Mouse (Mus musculus) kidney, adult 2 months (tissue): ENCODE results near the gene Amz1. TPM values are rescaled to one million over a fixed set of nuclear protein-coding genes. Genes with fewer than 3 reads are reported as not detected.

ENCODE experiments used
- DNase-seq: peaks from one replicate; pipeline ENCODE4 v3.0.0; 2021
- H3K27ac ChIP-seq: fragments of 200-500 bp; 2 replicates; pipeline ENCODE4 v1.5.1; 2012; ENCODE audit warnings: low read depth, low read length, control low read depth, inconsistent platforms; ENCODE audit not compliant: insufficient read depth
- H3K27me3 ChIP-seq: fragments of 200-500 bp; replicated peaks from 2 replicates; pipeline ENCODE4 v1.6.1; 2012; ENCODE audit warnings: mild to moderate bottlenecking, moderate library complexity, low read length, inconsistent platforms; ENCODE audit not compliant: control insufficient read depth, insufficient read depth
- H3K36me3 ChIP-seq: fragments of 200-500 bp; 2 replicates; pipeline ENCODE4 v1.6.1; 2012; ENCODE audit warnings: mild to moderate bottlenecking, moderate library complexity, low read length, inconsistent platforms; ENCODE audit not compliant: control insufficient read depth, insufficient read depth
- H3K4me1 ChIP-seq: fragments of 200-500 bp; 2 replicates; pipeline ENCODE4 v1.6.1; 2011; ENCODE audit warnings: low read length; ENCODE audit not compliant: control insufficient read depth, insufficient read depth
- H3K4me3 ChIP-seq: fragments of 200-500 bp; 2 replicates; pipeline ENCODE4 v1.5.1; 2011; ENCODE audit warnings: mild to moderate bottlenecking, low read depth, low read length, control low read depth; ENCODE audit not compliant: insufficient read depth
- CTCF ChIP-seq: fragments of 200-500 bp; conservative IDR thresholded peaks from 2 replicates; pipeline ENCODE4 v1.5.1; 2011; ENCODE audit warnings: low read depth, mild to moderate bottlenecking, control low read depth, low read length, moderate library complexity, mixed read lengths; ENCODE audit not compliant: insufficient read depth, insufficient read length
- POLR2A ChIP-seq: fragments of 200-500 bp; IDR thresholded peaks from one replicate; pipeline ENCODE4 v1.6.1; 2011; ENCODE audit warnings: low read depth, low read length, control low read depth
- WGBS: fragments of 180-500 bp; shearing (Covaris S2); methylation state at CpG from one replicate; pipeline ENCODE4 v1.1.7; 2018; 5-methylcytosine and 5-hydroxymethylcytosine counted together
- polyA plus RNA-seq: library from polyadenylated mRNA; depleted of rRNA; stranded (reverse); fragments of >200 nt; gene quantifications from 2 replicates; pipeline ENCODE4 v1.2.3, GENCODE M21; 2012

The Amz1 gene
- polyA plus RNA-seq, 1 experiment = 3.9 TPM

GRCm38 (mm10) chr5:140766566-140766965, 42.6 kb downstream of the Amz1 start:
- no peaks in the 10 kb centered on the region for H3K36me3 ChIP-seq
- peaks cover 26% of the 10 kb centered on the region for H3K4me1 ChIP-seq
- TF ChIP-seq POLR2A = no peak
- TF ChIP-seq CTCF = no peak
- H3K27ac ChIP-seq = peak overlapping the region; percentile 61; the same call in 1 of the 2 replicates
- H3K27me3 ChIP-seq = no peaks in the 10 kb centered on the region
- peak; percentile 58 for DNase-seq
- no peak overlapping the region for H3K4me3 ChIP-seq
- WGBS = 55% methylated on average over 4 of the region's 4 CpGs

- Histone ChIP-seq H3K4me3 (no peak overlapping the region), H3K36me3 (no peaks in the 10 kb centered on the region), H3K27me3 (no peaks in the 10 kb centered on the region), H3K27ac (peak overlapping the region; percentile 81), H3K4me1 (peaks cover 26% of the 10 kb centered on the region)
- TF ChIP-seq CTCF = no peak
- no peak for TF ChIP-seq POLR2A
- peak; percentile 94 for DNase-seq
- WGBS = 24% methylated on average over 9 of the region's 9 CpGs
Measured at GRCm38 (mm10) chr5:140767704-140768141, 43.8 kb downstream of the Amz1 start.

- peak overlapping the region; percentile 81 for H3K27ac ChIP-seq
- WGBS = 55% methylated on average over 5 of the region's 5 CpGs
- TF ChIP-seq CTCF (no peak), POLR2A (no peak)
- no peaks in the 10 kb centered on the region for H3K27me3 ChIP-seq
- no peak overlapping the region for H3K4me3 ChIP-seq
- peaks cover 26% of the 10 kb centered on the region for H3K4me1 ChIP-seq
- no peaks in the 10 kb centered on the region for H3K36me3 ChIP-seq
- DNase-seq = no peak
Measured at GRCm38 (mm10) chr5:140768333-140768732, 44.4 kb downstream of the Amz1 start.

DNA sequence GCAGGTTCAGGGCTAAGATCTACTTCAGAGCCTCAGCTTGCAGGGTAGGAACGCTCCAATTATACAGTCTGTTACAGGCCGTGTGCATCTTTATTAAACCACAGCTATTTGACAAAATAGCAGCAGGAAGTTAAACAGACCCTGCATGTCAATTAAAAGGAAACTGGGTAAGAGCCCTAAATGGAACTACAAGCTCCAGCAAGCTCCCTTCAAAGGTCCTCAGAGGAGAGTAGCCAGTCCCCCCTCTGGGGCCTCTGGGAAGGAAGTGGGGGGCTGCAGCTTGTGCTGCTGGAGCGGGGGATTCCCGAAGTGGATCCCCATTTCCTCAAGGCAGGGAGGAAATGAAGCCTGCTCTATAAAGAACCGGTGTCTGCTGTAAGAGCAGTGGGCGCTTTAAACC, 47.7 kb downstream of the Amz1 start:
- H3K27me3 ChIP-seq = no peaks in the 10 kb centered on the region
- peak overlapping the region; percentile 59; the same call in 1 of the 2 replicates for H3K27ac ChIP-seq
- no peaks in the 10 kb centered on the region for H3K36me3 ChIP-seq
- WGBS = 41% methylated on average over 6 of the region's 6 CpGs
- peaks cover 18% of the 10 kb centered on the region for H3K4me1 ChIP-seq
- no peak for DNase-seq
- TF ChIP-seq POLR2A (no peak), CTCF (no peak)
- H3K4me3 ChIP-seq = no peak overlapping the region

GRCm38 (mm10) chr5:140772158-140772557, 48.2 kb downstream of the Amz1 start:
- DNase-seq = no peak
- Histone ChIP-seq H3K36me3 (no peaks in the 10 kb centered on the region), H3K4me1 (peaks cover 14% of the 10 kb centered on the region), H3K4me3 (no peak overlapping the region), H3K27ac (peak overlapping the region; percentile 59; the same call in 1 of the 2 replicates), H3K27me3 (no peaks in the 10 kb centered on the region)
- TF ChIP-seq POLR2A = no peak
- TF ChIP-seq CTCF = no peak
- WGBS = 52% methylated on average over 7 of the region's 7 CpGs

DNA sequence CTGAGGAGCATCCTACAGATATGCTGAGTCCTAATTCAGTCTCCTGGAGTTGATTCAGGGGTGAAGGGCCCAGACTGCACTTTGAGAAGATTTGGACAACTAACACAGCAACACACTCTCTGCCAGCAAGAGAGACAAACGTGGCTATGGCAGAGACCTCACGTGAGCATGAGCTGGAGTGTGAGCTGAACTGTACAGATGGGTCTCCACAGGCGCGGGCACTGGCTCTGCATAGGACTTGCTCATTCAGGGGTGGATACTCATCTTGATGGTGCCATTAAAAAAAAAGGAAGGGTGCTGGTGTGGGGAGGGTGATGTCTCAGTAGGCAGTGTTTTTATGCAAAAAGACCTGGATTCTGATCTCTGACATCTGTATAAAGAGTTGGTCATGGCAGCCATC, 51.2 kb downstream of the Amz1 start:
- no peak for TF ChIP-seq CTCF
- TF ChIP-seq POLR2A = no peak
- no peak overlapping the region for H3K27ac ChIP-seq
- H3K4me3 ChIP-seq = no peak overlapping the region
- H3K27me3 ChIP-seq = no peaks in the 10 kb centered on the region
- H3K36me3 ChIP-seq = no peaks in the 10 kb centered on the region
- no peaks in the 10 kb centered on the region for H3K4me1 ChIP-seq
- 94% methylated on average over 4 of the region's 4 CpGs for WGBS
- no peak for DNase-seq

DNA sequence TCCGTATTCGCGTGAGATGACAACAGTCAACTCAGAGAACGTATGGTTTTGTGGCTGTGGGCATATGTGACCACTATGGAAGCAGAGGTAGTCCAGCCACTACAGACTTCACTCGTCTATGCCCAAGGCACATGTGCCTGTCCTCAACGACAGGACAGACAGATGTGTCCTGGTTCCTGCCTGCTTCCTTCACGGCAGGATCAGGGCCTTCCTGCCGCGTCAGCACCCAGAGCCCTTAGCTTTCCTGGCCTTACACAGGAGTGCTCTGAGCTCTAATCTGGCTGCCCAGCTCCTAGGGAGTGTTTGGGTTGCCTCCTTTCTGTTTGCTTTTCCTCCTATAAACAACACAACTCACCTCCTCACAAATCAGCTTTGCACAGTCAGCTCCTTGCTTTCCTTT, 53.0 kb downstream of the Amz1 start:
- H3K36me3 ChIP-seq = no peaks in the 10 kb centered on the region
- no peak overlapping the region for H3K4me3 ChIP-seq
- TF ChIP-seq POLR2A (no peak), CTCF (no peak)
- peaks cover under 1% of the 10 kb centered on the region; the same call in 1 of the 2 replicates for H3K4me1 ChIP-seq
- H3K27ac ChIP-seq = no peak overlapping the region
- H3K27me3 ChIP-seq = no peaks in the 10 kb centered on the region
- 49% methylated on average over 9 of the region's 9 CpGs for WGBS
- no peak for DNase-seq
